In genomic region chr5:66125418-66125817, GRCm38 (mm10) we compare ENCODE assay signal across 15 mouse cellular contexts. TPM values are rescaled to one million over a fixed set of nuclear protein-coding genes. Genes with fewer than 3 reads are reported as not detected.
A peak's percentile ranks its signal among the peaks of the same experiment; 100 is the strongest.
DNase-seq lines count a peak whose midpoint lies in the region; ATAC-seq and TF ChIP-seq lines count a peak whose summit lies in the region.
"Had no signal": no experiment of that assay in that cellular context is flagged by ENCODE, and none has a peak within 500 bp of the region (broad histone marks: within the 10 kb centered on the region; RNA-seq: fewer than 3 reads in every experiment).

No protein-coding gene starts in this region.

- WGBS in kidney, embryonic 15.5 days: 41% methylated on average over 11 of the region's 11 CpGs
- WGBS in embryonic facial prominence, embryonic 14.5 days: 53% methylated on average over 11 of the region's 11 CpGs
- 25% methylated on average over 11 of the region's 11 CpGs for WGBS in limb, embryonic 14.5 days

- no peaks in the 10 kb centered on the region; the same call in 1 of the 2 replicates for H3K36me3 ChIP-seq in kidney, embryonic 15.5 days
- H3K36me3 ChIP-seq in embryonic facial prominence, embryonic 14.5 days (ENCODE audit: control insufficient read depth, insufficient read depth, low read length): no peaks in the 10 kb centered on the region
- no peaks in the 10 kb centered on the region for H3K36me3 ChIP-seq in limb, embryonic 14.5 days (ENCODE audit: control insufficient read depth, insufficient read depth, low read length)
- H3K36me3 ChIP-seq: forebrain, embryonic 12.5 days; heart, embryonic 15.5 days had no signal

- H3K27ac ChIP-seq in kidney, embryonic 15.5 days: peak overlapping the region; percentile 41
- no peak overlapping the region for H3K27ac ChIP-seq in embryonic facial prominence, embryonic 14.5 days (replicated peaks; ENCODE audit: low read depth, low read length)
- 0 out of 2 replicates have a peak overlapping the region, but pooled peaks have one; percentile 44 for H3K27ac ChIP-seq in limb, embryonic 14.5 days (replicated peaks; ENCODE audit: low read depth, low read length)
- H3K27ac ChIP-seq: forebrain, embryonic 12.5 days; heart, embryonic 15.5 days had no signal

- peak overlapping the region; percentile 29 for H3K4me2 ChIP-seq in kidney, embryonic 15.5 days
- H3K4me2 ChIP-seq in embryonic facial prominence, embryonic 14.5 days (ENCODE audit: low read depth, low read length): peak overlapping the region; percentile 7; the same call in 1 of the 2 replicates
- H3K4me2 ChIP-seq in limb, embryonic 14.5 days (replicated peaks; ENCODE audit: low read depth, low read length, severe bottlenecking): peak overlapping the region; percentile 34
- H3K4me2 ChIP-seq: forebrain, embryonic 12.5 days; heart, embryonic 15.5 days; lung, embryonic 14.5 days had no signal

- no peaks in the 10 kb centered on the region for H3K27me3 ChIP-seq in kidney, embryonic 15.5 days
- no peaks in the 10 kb centered on the region for H3K27me3 ChIP-seq in embryonic facial prominence, embryonic 14.5 days (replicated peaks; ENCODE audit: control insufficient read depth, insufficient read depth, low read length)
- no peaks in the 10 kb centered on the region for H3K27me3 ChIP-seq in limb, embryonic 14.5 days (ENCODE audit: control insufficient read depth, insufficient read depth, low read length)
- H3K27me3 ChIP-seq: forebrain, embryonic 12.5 days; heart, embryonic 15.5 days had no signal

- no peak for TF ChIP-seq POLR2A in limb, embryonic 14.5 days (IDR thresholded peaks at IDR 0.05; ENCODE audit: borderline replicate concordance, extremely low read depth, insufficient read depth, insufficient read length)

- DNase-seq in kidney, adult 18-20 months: no peak
- peak; percentile 60 for DNase-seq in adrenal gland, postnatal 25 days
- no peak for DNase-seq in embryonic facial prominence, embryonic 14.5 days (ENCODE audit: low spot score)
- DNase-seq in limb, embryonic 14.5 days (ENCODE audit: low spot score): no peak
- no peak for DNase-seq in right cerebral cortex, postnatal 14 days
- no peak for DNase-seq in B cell, adult 2 months
- no peak for DNase-seq in right cerebral cortex, postnatal 36 days (ENCODE audit: low spot score in 2 of 2)
- DNase-seq: cerebellum, adult 2 months; layer of hippocampus, postnatal 36 days; lung, embryonic 14.5 days; midbrain, embryonic 14.5 days; thymus, postnatal 36 days had no signal

- H3K9ac ChIP-seq in kidney, embryonic 15.5 days: no peak overlapping the region
- no peak overlapping the region for H3K9ac ChIP-seq in embryonic facial prominence, embryonic 14.5 days (ENCODE audit: low read depth, low read length)
- no peak overlapping the region for H3K9ac ChIP-seq in limb, embryonic 14.5 days (ENCODE audit: low read depth, low read length, severe bottlenecking)
- H3K9ac ChIP-seq: forebrain, embryonic 12.5 days; heart, embryonic 15.5 days; lung, embryonic 14.5 days had no signal

- peaks cover 21% of the 10 kb centered on the region for H3K4me1 ChIP-seq in kidney, embryonic 15.5 days
- H3K4me1 ChIP-seq in embryonic facial prominence, embryonic 14.5 days (ENCODE audit: control insufficient read depth, insufficient read depth, low read length): peaks cover 4% of the 10 kb centered on the region; the same call in 1 of the 2 replicates
- peaks cover 7% of the 10 kb centered on the region; the same call in 1 of the 2 replicates for H3K4me1 ChIP-seq in limb, embryonic 14.5 days (ENCODE audit: control insufficient read depth, insufficient read depth, low read length)
- H3K4me1 ChIP-seq: forebrain, embryonic 12.5 days; heart, embryonic 15.5 days had no signal

- no peak for ATAC-seq in kidney, embryonic 15.5 days (replicated peaks; ENCODE audit: low FRiP score)
- no peak for ATAC-seq in embryonic facial prominence, embryonic 14.5 days (ENCODE audit: low read depth)
- no peak for ATAC-seq in limb, embryonic 14.5 days (ENCODE audit: low FRiP score, low read depth)

- H3K4me3 ChIP-seq in kidney, embryonic 15.5 days (replicated peaks): no peak overlapping the region
- no peak overlapping the region for H3K4me3 ChIP-seq in embryonic facial prominence, embryonic 14.5 days (ENCODE audit: low read depth, low read length)
- H3K4me3 ChIP-seq in limb, embryonic 14.5 days (replicated peaks; ENCODE audit: low read length): no peak overlapping the region
- H3K4me3 ChIP-seq: forebrain, embryonic 12.5 days; heart, embryonic 15.5 days had no signal

- no peaks in the 10 kb centered on the region for H3K9me3 ChIP-seq in kidney, embryonic 15.5 days (replicated peaks)
- no peaks in the 10 kb centered on the region for H3K9me3 ChIP-seq in embryonic facial prominence, embryonic 14.5 days (ENCODE audit: control insufficient read depth, low read length)
- no peaks in the 10 kb centered on the region for H3K9me3 ChIP-seq in limb, embryonic 14.5 days (ENCODE audit: control insufficient read depth, low read length)
- H3K9me3 ChIP-seq: forebrain, embryonic 12.5 days; heart, embryonic 15.5 days had no signal

RNA-seq across cellular contexts. Expression of gene Rbm47, which starts 47.5 kb away (rescaled TPM):
- 60.6 and 64.7 TPM in 2 replicates for polyA plus RNA-seq in kidney, embryonic 15.5 days (2015; fragmentation: Nextera tagmentation; extraction: Ambion mirVana)
- total RNA-seq in adrenal gland, postnatal 25 days (2021): 115 and 116 TPM in 2 replicates
- polyA plus RNA-seq in embryonic facial prominence, embryonic 14.5 days (2014; fragmentation: Nextera tagmentation; extraction: Ambion mirVana): 6.7 and 10.4 TPM in 2 replicates
- 2.5 and 2.6 TPM in 2 replicates for polyA plus RNA-seq in limb, embryonic 14.5 days (2012; rRNA removed)
- 5.2 and 6.2 TPM in 2 replicates for polyA plus RNA-seq in limb, embryonic 14.5 days (2014; fragmentation: Nextera tagmentation; extraction: Ambion mirVana)
